Mouse (Mus musculus): ENCODE measurements at regions not wholly inside any gene's neighbourhood (a gene's known extent, or its start where the extent isn't known, plus 50 kb on each side); places are given as distances from the start of the nearest gene placed in this dataset.
A peak's percentile ranks its signal among the peaks of the same experiment; 100 is the strongest.

DNA sequence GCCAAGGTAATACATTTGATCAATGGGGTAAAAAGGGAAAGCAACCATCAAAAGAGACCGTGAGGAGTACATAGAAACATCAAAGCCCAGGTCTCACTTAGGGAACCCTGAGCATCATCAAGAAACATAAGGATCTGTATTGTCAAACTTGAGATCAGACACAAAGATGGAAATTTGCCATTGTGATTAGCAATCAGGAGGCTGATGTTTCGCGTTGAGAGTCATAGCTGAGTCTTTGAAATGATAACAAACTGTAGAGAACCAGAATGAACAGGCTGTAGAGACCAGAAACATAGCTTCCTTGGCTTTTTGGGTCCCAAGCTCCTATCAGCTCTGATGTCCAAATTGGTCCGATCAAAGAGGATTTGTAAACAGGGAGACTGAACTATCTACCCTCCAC, 505.2 kb upstream of the Nox3 start:
- DNase-seq = no peak

DNA sequence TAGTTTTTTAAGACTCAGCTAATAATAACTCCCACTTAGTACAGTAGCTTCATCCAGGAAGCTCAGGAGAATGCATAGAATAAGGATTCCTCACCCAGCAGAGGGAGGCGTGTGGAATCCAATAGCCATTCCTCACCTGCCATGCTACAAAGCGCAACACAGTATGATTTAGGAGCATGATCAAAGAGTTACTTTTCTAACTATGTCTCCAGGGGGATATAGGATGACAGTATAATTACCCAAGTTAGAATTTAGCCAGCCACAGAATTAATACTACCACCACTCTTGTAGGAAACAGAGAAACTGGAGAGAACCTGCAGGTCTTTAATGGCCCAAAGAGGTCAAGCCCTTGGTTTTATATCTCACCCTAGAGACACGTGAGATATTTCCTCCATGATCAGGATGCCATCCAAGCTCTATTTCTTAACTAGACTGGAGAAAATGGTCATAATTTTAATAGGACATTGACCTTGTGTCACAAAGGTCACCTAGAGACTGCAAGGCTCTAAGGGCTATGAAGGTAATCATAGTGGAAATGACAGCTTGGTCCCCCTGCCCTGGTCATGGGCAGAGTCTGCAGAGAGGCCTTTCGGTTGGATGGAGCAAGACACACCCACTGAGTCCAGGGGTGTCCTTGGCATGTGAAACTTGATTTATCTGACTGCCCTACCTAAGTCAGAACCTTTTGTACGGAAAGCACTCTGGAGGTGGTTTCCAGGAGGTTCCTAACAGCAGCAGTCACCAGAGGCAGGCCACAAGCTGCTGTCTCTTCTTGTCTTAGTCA, 512.3 kb upstream of the Nox3 start:
- DNase-seq = no peak

DNA sequence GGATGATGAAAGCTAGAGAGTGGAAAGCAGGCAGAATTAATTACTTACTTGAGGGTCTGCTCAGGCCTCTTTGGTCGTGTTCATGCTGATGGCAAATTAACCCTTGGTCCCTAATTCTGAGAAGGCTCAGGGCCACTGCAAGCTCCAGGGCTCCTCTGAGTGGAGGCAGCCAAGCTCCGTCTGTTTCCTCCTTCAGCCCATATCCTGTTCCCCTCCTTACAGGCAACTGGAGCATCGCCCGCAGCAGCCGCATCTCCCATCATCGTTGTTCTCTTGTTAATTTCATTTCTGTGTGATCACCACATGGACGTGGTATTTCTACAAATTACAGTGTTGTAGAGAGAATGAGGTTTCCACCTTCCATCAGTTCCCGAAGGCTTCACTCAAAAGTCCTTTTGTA, 513.6 kb upstream of the Nox3 start:
- no peak for DNase-seq

DNA sequence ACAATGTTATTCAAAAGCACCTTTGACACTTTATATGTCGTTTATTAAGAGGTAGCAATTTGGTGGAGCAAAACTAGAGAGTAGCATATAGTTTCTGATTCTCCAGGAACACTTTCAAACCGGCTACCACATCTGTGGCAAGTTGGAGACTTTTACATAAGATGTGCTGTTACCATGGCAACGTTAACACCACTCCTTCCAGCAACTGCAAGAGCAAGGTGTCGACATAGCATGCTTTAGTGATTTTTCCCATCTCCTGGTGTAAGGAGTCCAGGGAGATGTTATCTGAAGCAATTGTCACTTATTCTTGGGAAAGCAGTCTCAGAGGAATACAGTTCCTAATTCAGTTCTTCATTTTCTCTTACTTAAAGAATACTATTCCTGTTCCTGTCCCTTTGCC, 516.5 kb upstream of the Nox3 start:
- no peak for DNase-seq

DNA sequence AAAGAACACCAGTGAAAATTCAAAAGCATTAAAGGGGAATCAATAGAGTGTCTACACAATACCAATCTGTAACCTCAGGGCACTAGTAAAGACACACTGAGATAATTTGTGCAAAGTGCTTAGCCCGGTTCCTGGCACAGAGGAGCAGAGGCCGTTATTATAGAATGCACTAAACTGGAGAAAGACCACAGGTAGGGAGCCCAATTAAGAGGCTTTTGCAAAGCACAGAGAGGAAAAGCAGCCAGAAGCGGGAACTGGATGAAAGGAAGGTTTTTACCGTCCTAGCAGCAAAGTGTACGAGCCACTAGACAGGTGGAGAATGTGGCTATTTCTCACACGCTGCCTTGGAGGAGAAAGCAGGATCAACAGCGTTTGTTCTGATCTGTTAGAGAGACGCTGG, 518.9 kb upstream of the Nox3 start:
- no peak for DNase-seq

DNA sequence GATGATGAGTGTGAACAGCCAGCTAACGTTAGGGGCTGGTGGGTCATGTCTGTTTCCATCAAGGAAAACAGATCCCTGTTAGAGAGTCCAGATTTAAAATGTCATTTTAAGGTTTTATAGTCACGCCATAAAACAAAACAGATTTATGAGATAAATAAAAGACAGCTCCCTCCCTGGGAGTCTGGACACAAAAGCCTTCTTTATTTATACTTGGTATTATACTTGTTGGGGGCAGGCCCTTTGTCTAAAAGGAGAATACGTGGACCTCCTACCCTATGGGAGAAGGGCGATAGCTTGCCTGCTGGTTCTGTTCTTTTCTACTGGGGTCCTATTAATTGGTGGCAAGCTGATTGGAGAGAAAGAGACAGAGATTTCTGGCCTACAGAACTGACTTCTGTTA, 520.1 kb upstream of the Nox3 start:
- no peak for DNase-seq

DNA sequence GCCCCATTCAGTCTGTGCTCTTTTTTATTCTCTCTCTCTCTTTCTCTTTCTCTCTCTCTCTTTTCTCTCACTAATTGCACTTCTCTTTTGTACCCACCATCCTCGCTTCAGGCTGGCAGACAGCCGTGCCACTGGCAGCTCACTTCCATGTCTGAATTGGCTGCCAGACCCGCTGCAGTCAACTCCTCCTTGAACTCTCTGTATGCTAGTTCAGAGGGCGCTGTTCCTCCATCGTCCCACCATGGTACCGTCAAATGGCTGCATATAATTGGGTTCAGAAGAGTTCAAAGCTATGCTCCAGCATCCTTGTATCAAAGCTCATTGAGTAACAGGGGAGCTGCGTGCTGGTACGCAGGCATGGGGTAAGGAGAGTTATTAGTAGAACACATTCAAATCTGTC, 520.7 kb upstream of the Nox3 start:
- DNase-seq = peak; percentile 20

DNA sequence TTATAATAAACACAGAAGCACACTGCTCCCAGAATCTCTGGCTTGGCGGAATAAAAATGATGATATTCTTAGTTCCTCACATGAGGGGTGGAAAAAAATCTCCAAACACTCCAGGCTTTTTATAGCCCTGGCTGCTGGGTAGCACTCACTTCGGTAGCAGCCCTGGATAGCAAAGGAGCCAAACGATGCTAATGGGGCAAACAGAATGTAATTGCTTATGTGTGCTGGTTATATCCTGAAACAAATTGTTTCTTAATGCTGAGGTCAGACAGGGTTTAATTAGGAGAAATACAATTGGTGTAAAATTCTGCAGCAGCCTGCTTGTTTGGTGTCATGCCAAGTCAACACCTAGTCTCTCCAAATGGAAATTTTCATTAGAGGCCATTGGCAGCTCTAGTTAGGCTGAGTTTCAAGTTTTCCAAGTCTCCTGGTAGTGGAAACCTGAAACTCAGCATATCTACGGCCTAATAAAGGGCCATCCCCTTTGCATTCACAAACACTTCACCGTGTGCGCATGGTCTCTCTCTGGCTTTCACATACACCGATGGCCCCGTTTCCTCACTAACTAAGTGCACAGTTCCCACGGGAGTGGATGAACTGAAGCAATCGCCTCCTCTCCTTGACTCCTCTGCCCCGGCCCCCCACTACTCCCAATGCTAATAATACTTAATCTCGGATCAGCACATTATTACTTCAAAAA, 524.8 kb upstream of the Nox3 start:
- no peak for DNase-seq

DNA sequence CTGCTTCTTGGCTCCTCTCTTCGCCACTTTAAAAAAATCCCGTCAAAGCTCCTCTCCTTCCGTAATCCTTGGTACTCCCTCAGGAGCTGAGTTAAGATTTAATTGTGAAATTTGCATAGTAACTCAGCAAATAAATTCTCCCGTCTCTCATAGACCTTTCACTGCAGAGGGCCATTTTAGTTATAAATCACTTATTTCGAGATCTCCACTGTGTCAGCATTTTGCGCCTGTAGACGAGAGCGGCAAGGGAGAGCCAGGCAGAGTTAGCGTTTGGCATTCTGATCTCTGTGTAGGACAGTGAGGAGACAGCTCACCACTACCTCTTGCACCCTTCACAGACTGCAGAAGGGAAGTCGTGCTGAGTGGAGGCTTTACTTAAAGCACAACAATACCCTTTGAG, 531.8 kb upstream of the Nox3 start:
- DNase-seq = no peak

DNA sequence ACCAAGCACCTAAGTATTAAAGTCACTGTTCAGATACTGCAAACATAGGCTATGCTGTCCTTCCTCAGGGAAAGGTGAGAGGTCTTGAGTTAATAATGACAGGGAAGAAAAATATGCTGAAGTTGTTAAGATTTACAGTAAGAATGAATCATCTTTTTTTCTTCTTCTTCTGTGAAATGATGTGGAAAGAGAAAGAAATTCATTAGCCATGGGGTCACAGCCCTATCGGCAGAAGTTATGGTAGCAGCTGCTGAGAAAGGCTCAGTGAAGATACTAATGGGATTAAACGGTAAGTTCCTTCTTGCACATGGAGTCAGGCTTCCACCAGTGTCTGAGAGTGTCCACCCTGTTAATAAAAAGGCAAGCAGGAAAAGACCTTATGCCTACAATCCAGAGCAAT, 533.9 kb upstream of the Nox3 start:
- DNase-seq = no peak

DNA sequence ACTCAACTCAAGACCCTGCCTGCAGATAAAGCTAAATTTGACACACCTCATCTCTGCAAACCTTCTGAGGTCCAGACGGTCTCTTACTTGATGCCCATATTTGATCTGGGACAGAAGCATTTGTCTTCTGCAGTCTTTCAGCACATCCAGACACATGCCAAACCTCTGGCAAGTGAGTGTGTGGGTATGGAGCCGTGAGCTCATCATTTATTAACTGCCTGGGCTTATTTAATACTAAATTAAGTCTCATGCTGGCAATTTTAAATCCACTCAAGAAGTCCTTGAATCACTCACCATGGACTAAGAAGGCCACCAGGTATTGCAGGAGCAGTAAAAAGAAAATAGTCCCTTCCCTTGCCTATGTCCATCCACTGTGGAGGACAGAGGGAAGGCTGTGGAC, 554.4 kb upstream of the Nox3 start:
- no peak for DNase-seq

DNA sequence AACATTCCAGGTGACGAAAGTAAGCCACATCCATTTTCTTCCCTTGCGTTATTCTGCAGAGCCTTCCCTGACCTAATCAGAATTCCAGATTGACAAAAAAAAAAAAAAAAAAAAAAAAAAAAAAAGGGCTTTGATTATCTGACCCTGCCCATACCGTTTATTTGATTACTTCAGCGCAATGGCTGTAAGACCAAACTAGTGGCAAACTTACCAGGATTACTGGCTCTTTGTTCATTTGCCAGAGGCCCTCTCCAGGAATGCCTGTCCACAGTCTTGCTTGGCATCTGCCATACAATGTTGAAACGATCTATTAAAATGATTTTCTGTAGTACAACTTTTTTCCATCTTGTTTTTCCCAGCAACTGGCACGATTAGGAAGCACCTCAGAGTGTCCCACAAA, 569.4 kb upstream of the Nox3 start:
- no peak for DNase-seq

DNA sequence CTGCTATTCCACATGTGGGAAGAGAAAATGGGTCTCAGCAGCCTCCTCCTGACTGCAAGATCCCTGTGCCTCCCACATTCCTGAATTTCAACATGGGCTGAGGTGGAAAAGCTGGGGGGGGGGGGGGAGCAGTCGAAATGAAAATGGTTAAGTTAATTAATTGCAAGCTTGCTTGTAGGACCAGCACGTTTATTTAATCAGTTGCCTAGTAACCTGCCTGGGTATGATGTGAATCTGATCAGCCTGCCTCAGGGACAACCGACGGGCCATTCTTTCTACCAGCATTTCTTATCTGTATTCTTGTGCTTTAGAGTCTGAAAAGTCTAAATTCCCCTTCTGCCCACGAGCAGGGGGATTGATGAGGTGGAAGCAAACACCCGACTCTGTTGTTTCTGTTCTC, 569.9 kb upstream of the Nox3 start:
- DNase-seq = no peak

DNA sequence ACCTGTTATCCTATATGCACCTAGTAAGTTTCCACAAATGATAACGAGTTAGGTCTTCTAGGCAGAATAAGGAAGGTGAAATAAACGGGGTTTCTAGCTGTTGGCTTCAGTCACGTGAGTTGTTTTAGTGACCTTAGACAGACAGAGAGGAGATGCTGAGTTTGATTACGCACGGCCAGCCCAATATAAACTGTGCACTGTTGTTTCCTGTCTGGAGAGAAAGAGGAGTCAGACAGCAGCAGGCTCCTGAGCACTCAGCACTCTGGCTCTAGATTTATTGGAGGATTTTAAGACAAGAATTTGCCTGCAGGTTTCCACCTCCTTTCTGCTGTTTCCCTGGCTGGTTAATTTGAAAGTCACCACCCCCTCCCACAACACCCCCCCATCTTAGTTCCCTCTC, 570.4 kb upstream of the Nox3 start:
- DNase-seq = no peak

DNA sequence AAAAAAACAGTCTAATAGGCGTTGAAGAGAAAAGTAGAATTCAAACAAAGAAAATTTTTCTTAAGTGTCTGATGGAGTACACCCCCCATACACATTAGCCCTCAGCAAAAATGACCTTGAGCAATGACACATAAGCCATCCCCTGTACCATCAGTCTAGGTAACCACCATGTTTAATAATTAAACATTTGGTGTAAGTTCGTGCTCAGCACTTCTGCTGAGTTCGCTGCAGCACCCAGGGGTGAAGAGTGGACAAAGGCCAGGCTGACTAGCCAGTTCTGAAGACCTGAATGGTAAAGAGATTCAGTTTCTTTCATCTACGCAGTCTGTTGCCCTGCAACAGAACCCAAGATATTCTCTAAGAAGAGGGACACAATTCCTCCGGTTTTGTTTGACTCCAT, 572.3 kb upstream of the Nox3 start:
- DNase-seq = no peak

DNA sequence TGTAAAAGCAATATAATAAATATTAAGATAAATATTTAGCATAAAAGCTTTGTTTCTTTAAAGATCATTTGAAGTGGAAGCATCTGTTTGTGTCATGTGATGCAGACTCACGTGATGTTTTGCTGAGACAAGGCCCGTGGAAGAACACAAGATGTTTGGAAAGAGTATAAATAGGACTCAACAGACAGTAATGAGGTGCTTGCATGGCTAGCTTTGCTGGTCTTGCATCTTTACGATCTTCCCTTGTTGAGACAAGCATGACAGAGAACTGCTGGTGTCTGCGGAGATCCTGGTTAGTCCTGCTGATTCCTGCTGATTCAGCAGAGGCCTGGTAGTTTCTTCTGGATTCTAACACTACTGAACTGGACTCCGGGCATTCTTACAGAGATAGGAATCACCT, 576.4 kb upstream of the Nox3 start:
- DNase-seq = no peak

DNA sequence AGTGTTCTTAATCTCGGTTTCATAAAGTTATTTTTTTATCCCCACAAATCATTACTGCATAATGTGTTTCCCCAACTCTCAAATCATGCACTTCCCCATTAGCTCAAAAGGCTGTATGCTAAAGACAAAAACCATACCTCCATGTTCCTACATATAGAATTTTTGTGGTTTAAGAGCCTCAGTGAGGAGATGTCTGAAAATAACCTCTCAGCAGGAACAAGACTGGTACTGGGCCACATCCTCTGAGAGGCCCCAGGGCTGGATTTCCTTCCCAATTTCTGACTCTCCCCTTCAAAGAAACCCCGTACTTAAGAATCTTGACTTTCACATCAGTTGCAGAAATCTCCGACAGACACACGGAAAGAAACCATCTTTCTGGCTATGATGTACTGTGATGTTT, 580.7 kb upstream of the Nox3 start:
- no peak for DNase-seq

DNA sequence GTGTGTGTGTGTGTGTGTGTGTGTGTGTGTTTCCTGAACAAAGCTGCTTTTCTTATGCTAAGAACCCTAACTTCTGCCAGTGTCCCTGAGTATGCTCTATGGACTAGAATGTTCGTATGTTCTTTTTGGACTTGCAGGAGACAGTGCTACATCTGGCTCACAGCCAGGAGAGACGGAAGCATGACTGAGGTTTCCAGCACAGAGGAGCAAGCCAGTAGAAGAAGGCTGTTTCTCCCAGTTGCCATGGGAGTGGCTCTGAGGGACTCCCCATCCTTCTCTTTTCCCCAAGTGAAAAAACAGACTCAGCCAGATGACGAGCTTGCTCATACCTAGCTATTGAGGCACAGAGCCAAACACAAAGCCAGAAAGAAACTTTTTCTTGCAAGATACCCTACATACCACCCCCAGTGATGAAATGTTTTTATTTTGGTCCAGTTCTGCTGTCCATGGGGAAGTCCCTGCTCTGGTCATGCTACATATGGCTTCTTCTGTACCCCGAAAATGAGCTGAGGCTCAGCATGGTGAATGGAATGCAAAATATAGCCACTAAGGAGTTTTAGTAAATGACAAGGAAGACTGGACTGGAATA, 582.3 kb upstream of the Nox3 start:
- peak; percentile 33 for DNase-seq

DNA sequence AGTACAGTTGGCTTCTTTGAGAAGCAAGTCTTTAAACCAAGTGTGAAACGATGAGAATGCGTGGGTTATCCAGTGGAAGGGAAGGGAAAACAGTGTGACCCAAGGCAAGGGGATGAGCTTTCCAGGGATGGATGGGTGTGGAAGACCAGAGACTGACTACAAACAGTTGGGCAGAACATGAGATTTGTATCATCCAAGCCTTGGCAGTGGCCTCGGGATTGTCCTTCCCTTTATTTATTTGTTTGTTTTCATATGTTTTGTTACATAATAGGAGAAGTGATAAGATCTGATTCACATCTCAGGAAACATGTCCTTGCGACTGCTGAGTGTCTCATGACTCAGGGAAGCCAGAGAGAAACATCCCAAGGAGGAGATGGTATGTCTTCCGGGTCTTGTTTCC, 585.4 kb upstream of the Nox3 start:
- DNase-seq = no peak

DNA sequence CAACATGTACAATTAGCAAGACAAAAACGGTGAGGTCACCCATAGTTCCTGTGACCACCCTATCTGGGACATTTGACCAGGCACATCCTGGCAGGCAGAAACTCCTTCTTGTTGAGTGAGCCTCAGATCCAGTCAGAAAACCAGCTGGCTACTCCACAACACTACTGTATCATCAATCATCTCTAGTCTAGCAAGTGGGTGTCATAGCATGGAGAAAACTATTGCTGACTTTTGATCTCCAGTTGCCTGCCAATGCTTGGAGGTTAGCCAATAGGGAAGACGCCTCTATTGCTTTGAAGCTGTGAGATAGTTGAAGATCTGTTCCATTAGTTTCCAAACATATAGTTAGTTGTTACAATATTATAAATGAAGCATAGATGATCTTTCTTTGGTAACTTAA, 595.4 kb upstream of the Nox3 start:
- DNase-seq = no peak

DNA sequence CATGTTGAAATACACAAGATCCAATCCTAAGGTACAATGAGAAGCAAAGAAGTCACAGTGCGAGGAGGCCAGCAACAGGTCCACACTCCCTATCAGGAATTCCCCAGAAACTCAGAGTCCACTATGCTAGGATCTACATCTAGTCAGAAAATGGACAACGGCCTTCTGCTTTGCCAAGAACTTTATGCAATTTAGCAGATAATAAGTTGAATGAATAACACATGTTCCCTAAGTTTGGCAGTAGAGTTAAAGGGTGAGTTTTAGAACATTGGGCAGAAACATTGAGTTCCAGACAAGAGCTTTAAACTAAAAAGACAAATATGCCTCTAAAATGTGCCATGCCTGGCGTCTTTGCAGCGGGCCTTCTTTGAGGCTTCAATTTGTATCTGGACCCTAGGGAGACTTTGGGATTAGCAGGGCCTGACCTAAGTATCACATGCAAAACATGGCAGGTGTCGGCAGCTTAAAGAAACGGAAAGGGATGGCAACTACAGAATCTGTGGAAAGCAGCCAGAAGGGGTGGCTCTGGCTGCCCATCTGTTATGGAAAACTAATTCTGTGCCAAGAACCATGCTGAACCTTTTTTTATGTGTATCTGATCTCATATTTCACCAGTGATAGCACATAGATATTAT, 600.6 kb upstream of the Nox3 start:
- no peak for DNase-seq

DNA sequence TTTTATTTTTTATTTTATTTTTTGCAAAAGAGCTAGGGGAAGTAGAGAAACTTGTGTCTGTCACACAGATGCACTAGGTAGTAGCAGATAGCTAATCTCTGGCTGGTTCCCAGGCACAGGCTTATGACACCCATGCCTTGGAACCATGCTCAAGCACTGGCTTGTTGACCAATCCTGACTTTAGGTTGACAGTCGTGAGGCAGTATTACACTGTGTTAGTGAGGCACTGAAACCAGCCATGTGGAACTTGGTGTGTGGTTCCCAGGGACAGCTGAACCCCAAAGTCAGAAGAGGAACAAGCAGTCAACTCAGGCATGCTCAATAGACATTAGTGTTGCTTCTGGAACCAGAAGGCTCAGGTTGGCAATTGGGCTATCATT, 601.1 kb upstream of the Nox3 start:
- no peak for DNase-seq

DNA sequence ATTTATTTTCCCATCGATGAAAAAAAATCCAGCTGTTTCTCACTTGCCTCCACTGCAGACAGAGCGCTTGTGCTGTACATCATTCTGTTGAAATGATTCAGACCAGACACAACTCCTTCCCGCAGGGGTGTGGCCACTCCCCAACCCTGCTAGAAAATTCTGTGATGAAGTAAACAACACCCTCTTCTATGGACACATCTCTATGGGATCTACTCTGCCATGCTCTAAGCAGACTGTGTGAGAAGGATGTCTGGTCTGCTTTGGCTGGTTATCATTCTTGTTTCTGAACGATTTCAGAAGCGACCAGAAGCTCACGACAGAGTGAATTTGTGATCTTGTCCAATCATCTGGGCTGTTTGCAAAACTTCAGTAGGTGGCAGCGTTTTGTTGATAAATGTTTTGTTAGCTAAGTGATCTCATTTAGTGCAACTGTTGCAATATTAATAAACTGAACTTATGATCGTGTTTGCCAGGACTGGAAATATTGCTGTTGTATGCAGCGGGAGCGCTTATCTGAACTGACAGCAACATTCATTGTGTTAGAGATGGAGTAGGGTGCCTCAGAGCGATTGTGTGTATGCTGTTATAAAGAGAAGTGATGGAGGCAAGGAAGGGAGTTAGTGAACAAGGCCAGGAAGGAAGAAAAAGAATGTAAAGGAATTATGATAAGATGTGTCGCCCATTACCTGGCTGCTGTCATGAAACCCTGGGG, 605.2 kb upstream of the Nox3 start:
- no peak for DNase-seq

Measured in right cerebral cortex, postnatal 4 days (tissue).